Mouse (Mus musculus): ENCODE results near the gene Map3k6. TPM values are rescaled to one million over a fixed set of nuclear protein-coding genes. Genes with fewer than 3 reads are reported as not detected.

Map3k6 gene
- polyA plus RNA-seq, 1 experiment, result 27.9 TPM

DNA sequence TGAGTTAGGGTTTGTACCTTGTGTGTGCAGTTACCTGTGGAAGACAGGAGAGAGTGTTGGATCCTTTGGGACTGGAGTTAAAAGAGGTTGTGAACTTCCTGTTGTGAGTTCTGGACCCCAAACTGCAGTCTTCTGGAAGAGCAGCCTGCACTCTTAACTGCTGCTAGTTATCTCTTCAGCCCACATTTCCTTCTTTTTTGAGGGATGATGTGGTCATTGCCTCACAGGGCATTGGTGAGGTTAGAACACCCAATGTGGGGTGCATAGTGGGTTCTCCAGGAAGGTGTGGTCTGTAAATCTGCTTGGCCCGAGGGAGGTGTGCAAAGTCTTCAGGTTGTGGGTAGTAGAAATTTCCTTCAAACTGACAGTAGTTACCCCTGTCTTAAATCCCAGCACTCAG lies 3.7 kb downstream of the Map3k6 start:
- WGBS, result 69% methylated on average over 1 of the region's 1 CpGs
- DNase-seq, result no peak
- H3K4me1 ChIP-seq (ENCODE audit: control insufficient read depth, insufficient read depth, low read length), result peaks cover 11% of the 10 kb centered on the region
- no peak for TF ChIP-seq CTCF (IDR thresholded peaks at IDR 0.05; ENCODE audit: insufficient read depth, low read length)
- no peak overlapping the region for H3K4me3 ChIP-seq (replicated peaks; ENCODE audit: extremely low read depth, low read depth, low read length)

GRCm38 (mm10) chr4:133247072-133247471 lies 6.5 kb downstream of the Map3k6 start:
- DNase-seq, result no peak
- 38% methylated on average over 15 of the region's 15 CpGs for WGBS
- TF ChIP-seq POLR2A (IDR thresholded peaks at IDR 0.05; ENCODE audit: borderline replicate concordance, extremely low read depth, low read depth, low read length), result no peak
- TF ChIP-seq CTCF (IDR thresholded peaks at IDR 0.05; ENCODE audit: insufficient read depth, low read length), result no peak
- Histone ChIP-seq H3K4me1 (ENCODE audit: control insufficient read depth, insufficient read depth, low read length) (peaks cover 11% of the 10 kb centered on the region), H3K4me3 (replicated peaks; ENCODE audit: extremely low read depth, low read depth, low read length) (no peak overlapping the region)

GRCm38 (mm10) chr4:133247806-133248449 lies 7.3 kb downstream of the Map3k6 start:
- no peak overlapping the region for H3K4me3 ChIP-seq (replicated peaks; ENCODE audit: extremely low read depth, low read depth, low read length)
- DNase-seq, result no peak
- no peak for TF ChIP-seq POLR2A (IDR thresholded peaks at IDR 0.05; ENCODE audit: borderline replicate concordance, extremely low read depth, low read depth, low read length)
- TF ChIP-seq CTCF (IDR thresholded peaks at IDR 0.05; ENCODE audit: insufficient read depth, low read length), result no peak
- WGBS, result 77% methylated on average over 13 of the region's 13 CpGs
- H3K4me1 ChIP-seq (ENCODE audit: control insufficient read depth, insufficient read depth, low read length), result peaks cover 7% of the 10 kb centered on the region

DNA sequence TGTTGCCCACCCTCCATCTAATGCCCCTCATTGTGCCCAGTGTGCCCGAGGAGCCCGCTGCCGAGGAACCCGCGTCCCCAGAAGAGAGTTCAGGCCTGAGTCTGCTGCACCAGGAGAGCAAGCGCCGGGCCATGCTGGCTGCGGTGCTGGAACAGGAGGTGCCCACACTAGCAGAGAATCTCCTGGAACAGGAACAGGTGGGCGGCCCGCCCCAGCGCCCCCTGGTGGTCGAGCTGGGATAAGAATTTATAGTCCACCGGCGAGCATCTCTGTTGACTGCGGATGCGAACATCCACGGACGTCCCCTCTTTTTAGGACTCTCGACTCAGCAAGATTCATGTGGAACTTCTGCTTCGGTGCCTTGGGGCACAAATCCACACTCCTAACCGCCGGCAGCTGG lies 10.0 kb downstream of the Map3k6 start:
- Histone ChIP-seq H3K4me1 (ENCODE audit: control insufficient read depth, insufficient read depth, low read length) (peaks cover 5% of the 10 kb centered on the region; the same call in 1 of the 2 replicates), H3K4me3 (replicated peaks; ENCODE audit: extremely low read depth, low read depth, low read length) (no peak overlapping the region)
- 12% methylated on average over 22 of the region's 22 CpGs for WGBS
- DNase-seq, result peak; percentile 86
- TF ChIP-seq POLR2A (IDR thresholded peaks at IDR 0.05; ENCODE audit: borderline replicate concordance, extremely low read depth, low read depth, low read length) (no peak), CTCF (IDR thresholded peaks at IDR 0.05; ENCODE audit: insufficient read depth, low read length) (peak; percentile 57)

- no peak for DNase-seq
- H3K4me1 ChIP-seq (ENCODE audit: control insufficient read depth, insufficient read depth, low read length), result peaks cover 5% of the 10 kb centered on the region; the same call in 1 of the 2 replicates
- 48% methylated on average over 31 of the region's 31 CpGs for WGBS
- TF ChIP-seq CTCF (IDR thresholded peaks at IDR 0.05; ENCODE audit: insufficient read depth, low read length) (no peak), POLR2A (IDR thresholded peaks at IDR 0.05; ENCODE audit: borderline replicate concordance, extremely low read depth, low read depth, low read length) (no peak)
- no peak overlapping the region for H3K4me3 ChIP-seq (replicated peaks; ENCODE audit: extremely low read depth, low read depth, low read length)
Measured at GRCm38 (mm10) chr4:133251214-133251613, 10.6 kb downstream of the Map3k6 start.

- no peak for DNase-seq
- no peak for TF ChIP-seq POLR2A (IDR thresholded peaks at IDR 0.05; ENCODE audit: borderline replicate concordance, extremely low read depth, low read depth, low read length)
- no peak for TF ChIP-seq CTCF (IDR thresholded peaks at IDR 0.05; ENCODE audit: insufficient read depth, low read length)
- H3K4me1 ChIP-seq (ENCODE audit: control insufficient read depth, insufficient read depth, low read length), result peaks cover under 1% of the 10 kb centered on the region; the same call in 1 of the 2 replicates
- 70% methylated on average over 4 of the region's 4 CpGs for WGBS
- H3K4me3 ChIP-seq (replicated peaks; ENCODE audit: extremely low read depth, low read depth, low read length), result no peak overlapping the region
Measured at GRCm38 (mm10) chr4:133252089-133252488, 11.5 kb downstream of the Map3k6 start.

DNA sequence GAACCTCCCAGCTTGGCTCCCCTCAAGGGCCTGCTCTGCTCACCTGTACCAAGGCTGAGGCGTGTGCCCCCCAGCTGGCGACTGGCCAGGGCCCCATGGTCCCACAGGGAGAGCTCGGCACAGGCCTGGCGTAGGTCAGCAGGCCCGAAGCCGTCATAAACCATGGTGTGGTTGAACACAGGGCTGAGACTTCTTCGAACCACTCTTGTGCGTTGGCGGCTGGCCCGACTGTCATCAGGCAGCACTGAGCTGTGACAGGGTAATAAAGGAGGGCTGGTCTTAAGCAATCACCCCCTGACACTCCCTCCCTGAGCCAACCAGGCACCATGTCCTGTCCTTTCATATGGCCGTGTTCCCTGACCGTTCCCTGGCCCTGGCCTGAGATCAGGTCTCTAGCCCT lies 12.8 kb downstream of the Map3k6 start:
- 80% methylated on average over 12 of the region's 12 CpGs for WGBS
- Histone ChIP-seq H3K4me3 (replicated peaks; ENCODE audit: extremely low read depth, low read depth, low read length) (no peak overlapping the region), H3K4me1 (ENCODE audit: control insufficient read depth, insufficient read depth, low read length) (no peaks in the 10 kb centered on the region)
- no peak for DNase-seq
- TF ChIP-seq CTCF (IDR thresholded peaks at IDR 0.05; ENCODE audit: insufficient read depth, low read length) (no peak), POLR2A (IDR thresholded peaks at IDR 0.05; ENCODE audit: borderline replicate concordance, extremely low read depth, low read depth, low read length) (no peak)

DNA sequence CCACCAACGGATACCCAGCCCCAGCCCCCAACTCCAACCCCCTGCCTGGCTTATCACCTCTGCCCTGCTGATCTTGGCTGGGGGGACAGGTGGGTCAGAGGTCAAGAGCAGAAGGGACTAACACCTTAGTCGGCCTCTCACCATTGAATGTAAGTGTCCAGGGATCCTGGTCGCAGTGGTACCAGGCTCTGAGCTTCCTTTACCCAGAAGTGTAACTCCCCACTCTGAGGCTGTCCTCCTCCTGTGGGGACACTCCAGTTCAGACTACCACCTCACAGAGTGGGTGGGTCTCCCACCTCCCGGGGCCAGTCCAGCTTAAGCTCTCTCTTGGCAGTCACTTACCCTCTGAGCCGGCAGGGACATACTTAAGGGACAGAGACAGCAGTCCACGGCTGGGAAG lies 14.8 kb downstream of the Map3k6 start:
- no peak for DNase-seq
- TF ChIP-seq POLR2A (IDR thresholded peaks at IDR 0.05; ENCODE audit: borderline replicate concordance, extremely low read depth, low read depth, low read length) (no peak), CTCF (IDR thresholded peaks at IDR 0.05; ENCODE audit: insufficient read depth, low read length) (no peak)
- Histone ChIP-seq H3K4me1 (ENCODE audit: control insufficient read depth, insufficient read depth, low read length) (no peaks in the 10 kb centered on the region), H3K4me3 (replicated peaks; ENCODE audit: extremely low read depth, low read depth, low read length) (no peak overlapping the region)
- 66% methylated on average over 6 of the region's 6 CpGs for WGBS

DNA sequence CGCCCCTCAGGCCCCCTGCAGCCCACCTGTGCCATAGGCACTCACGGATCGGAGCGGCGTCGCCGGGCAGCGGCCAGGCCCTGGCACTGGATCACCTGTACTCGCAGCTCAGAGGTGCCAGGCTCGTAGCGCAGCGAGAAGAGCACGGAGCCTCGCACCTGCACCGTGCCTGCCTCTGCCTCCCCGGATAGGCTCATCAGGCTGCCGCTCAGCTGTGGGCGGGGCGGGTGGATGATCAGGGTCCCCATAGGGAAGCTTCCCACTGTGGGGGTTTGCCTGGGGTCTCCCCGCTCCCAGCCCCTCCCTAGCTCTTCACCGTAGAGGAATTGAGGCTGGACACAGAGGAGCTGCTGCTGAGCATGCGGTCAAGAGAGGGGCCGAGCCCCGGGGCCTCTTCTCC lies 16.2 kb downstream of the Map3k6 start:
- WGBS, result 31% methylated on average over 24 of the region's 24 CpGs
- TF ChIP-seq POLR2A (IDR thresholded peaks at IDR 0.05; ENCODE audit: borderline replicate concordance, extremely low read depth, low read depth, low read length) (no peak), CTCF (IDR thresholded peaks at IDR 0.05; ENCODE audit: insufficient read depth, low read length) (no peak)
- Histone ChIP-seq H3K4me3 (replicated peaks; ENCODE audit: extremely low read depth, low read depth, low read length) (no peak overlapping the region), H3K4me1 (ENCODE audit: control insufficient read depth, insufficient read depth, low read length) (no peaks in the 10 kb centered on the region)
- DNase-seq, result no peak

DNA sequence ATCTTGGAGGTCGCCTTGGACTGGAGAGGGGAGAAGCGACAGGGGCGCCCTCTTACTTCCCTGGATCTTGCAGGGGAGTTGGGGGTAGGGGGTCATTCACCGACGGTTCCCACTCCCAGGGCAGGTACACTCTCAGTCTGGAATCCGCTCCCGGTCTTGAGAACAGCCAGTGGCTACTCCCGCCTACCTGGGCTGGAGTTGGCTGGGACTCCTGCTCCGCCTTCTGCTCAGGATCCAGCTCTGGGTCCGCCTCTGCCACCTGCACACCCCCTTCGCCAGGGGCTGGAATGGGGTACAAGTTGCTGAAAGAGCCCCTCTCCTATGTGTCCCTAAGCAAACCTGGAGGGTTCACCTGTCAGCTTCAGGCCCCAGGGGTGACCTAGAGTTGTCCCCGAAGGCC lies 16.6 kb downstream of the Map3k6 start:
- TF ChIP-seq CTCF (IDR thresholded peaks at IDR 0.05; ENCODE audit: insufficient read depth, low read length), result no peak
- no peak for TF ChIP-seq POLR2A (IDR thresholded peaks at IDR 0.05; ENCODE audit: borderline replicate concordance, extremely low read depth, low read depth, low read length)
- peak; percentile 38 for DNase-seq
- H3K4me1 ChIP-seq (ENCODE audit: control insufficient read depth, insufficient read depth, low read length), result no peaks in the 10 kb centered on the region
- no peak overlapping the region for H3K4me3 ChIP-seq (replicated peaks; ENCODE audit: extremely low read depth, low read depth, low read length)
- 43% methylated on average over 12 of the region's 12 CpGs for WGBS

All from lung, adult 2 months (tissue).